Mouse (Mus musculus): ENCODE data around the gene Samd1.

Gene Samd1

GRCm38 (mm10) chr8:84011705-84012498 is 14.4 kb downstream of the Samd1 start, which contains the start of gene 2210011C24Rik:
Gene 2210011C24Rik (minus strand): TSS chr8:84012171.
- peak; percentile 69 for DNase-seq (ENCODE audit: low read depth)

GRCm38 (mm10) chr8:84012499-84013165 is 15.2 kb downstream of the Samd1 start:
- DNase-seq (ENCODE audit: low read depth), result no peak

- no peak for DNase-seq (ENCODE audit: low read depth)
These were observed 18.4 kb downstream of the Samd1 start for GRCm38 (mm10) chr8:84015833-84016232.

GRCm38 (mm10) chr8:84019738-84020137 is 22.3 kb downstream of the Samd1 start:
- DNase-seq (ENCODE audit: low read depth), result no peak

- no peak for DNase-seq (ENCODE audit: low read depth)
These were observed 23.6 kb downstream of the Samd1 start, which contains the start of gene Palm3 for GRCm38 (mm10) chr8:84021096-84021495. Gene Palm3 (plus strand): TSS chr8:84021471.

GRCm38 (mm10) chr8:84021569-84021968 is 24.1 kb downstream of the Samd1 start:
- no peak for DNase-seq (ENCODE audit: low read depth)

- no peak for DNase-seq (ENCODE audit: low read depth)
These were observed 25.6 kb downstream of the Samd1 start for GRCm38 (mm10) chr8:84023085-84023484.

GRCm38 (mm10) chr8:84023631-84024030 is 26.2 kb downstream of the Samd1 start:
- no peak for DNase-seq (ENCODE audit: low read depth)

GRCm38 (mm10) chr8:84024171-84024570 is 26.7 kb downstream of the Samd1 start:
- DNase-seq (ENCODE audit: low read depth), result peak; percentile 80

GRCm38 (mm10) chr8:84025863-84026262 is 28.4 kb downstream of the Samd1 start:
- peak; percentile 74 for DNase-seq (ENCODE audit: low read depth)

- DNase-seq (ENCODE audit: low read depth), result peak; percentile 61
These were observed 30.0 kb downstream of the Samd1 start for GRCm38 (mm10) chr8:84027449-84027848.

- no peak for DNase-seq (ENCODE audit: low read depth)
These were observed 31.8 kb downstream of the Samd1 start for GRCm38 (mm10) chr8:84029272-84029671.

- no peak for DNase-seq (ENCODE audit: low read depth)
These were observed 35.3 kb downstream of the Samd1 start for GRCm38 (mm10) chr8:84032777-84033176.

- no peak for DNase-seq (ENCODE audit: low read depth)
These were observed 40.5 kb downstream of the Samd1 start for GRCm38 (mm10) chr8:84038015-84038414.

GRCm38 (mm10) chr8:84039050-84039449 is 41.6 kb downstream of the Samd1 start:
- DNase-seq (ENCODE audit: low read depth), result peak; percentile 92

- DNase-seq (ENCODE audit: low read depth), result peak; percentile 93
These were observed 44.8 kb downstream of the Samd1 start, which contains the start of gene Il27ra for GRCm38 (mm10) chr8:84042066-84042947. Gene Il27ra (minus strand): TSS chr8:84042589.

GRCm38 (mm10) chr8:84042948-84043342 is 45.5 kb downstream of the Samd1 start:
- no peak for DNase-seq (ENCODE audit: low read depth)

- DNase-seq (ENCODE audit: low read depth), result no peak
These were observed 46.6 kb downstream of the Samd1 start for GRCm38 (mm10) chr8:84044103-84044502.

GRCm38 (mm10) chr8:84044900-84045299 is 47.4 kb downstream of the Samd1 start, which contains the start of gene Rln3:
Gene Rln3 (minus strand): TSS chr8:84045000.
- DNase-seq (ENCODE audit: low read depth), result no peak

- no peak for DNase-seq (ENCODE audit: low read depth)
These were observed 49.0 kb downstream of the Samd1 start for GRCm38 (mm10) chr8:84046505-84046904.

- no peak for DNase-seq (ENCODE audit: low read depth)
These were observed 50.7 kb downstream of the Samd1 start for GRCm38 (mm10) chr8:84048171-84048570.

Measured in induced T-regulatory cell, adult 2 months (primary cell).